Mouse (Mus musculus) lung, adult 2 months (tissue): ENCODE measurements around the gene Ache.

Experiments used
- CTCF ChIP-seq: fragments of 200-500 bp; IDR thresholded peaks from 2 replicates; pipeline ENCODE4 v1.5.1; 2011; ENCODE audit warnings: mild to moderate bottlenecking, low read length, control low read depth; ENCODE audit not compliant: insufficient read depth
- POLR2A ChIP-seq: fragments of 200-500 bp; IDR thresholded peaks from 2 replicates; pipeline ENCODE4 v1.6.1; 2011; ENCODE audit warnings: low read depth, mild to moderate bottlenecking, control low read depth, low read length, borderline replicate concordance; ENCODE audit errors: extremely low read depth

GRCm38 (mm10) chr5:137330910-137331309, 43.6 kb downstream of the Ache start:
- TF ChIP-seq CTCF = no peak
- no peak for TF ChIP-seq POLR2A
